Mouse (Mus musculus) thymus, postnatal 25 days (tissue): ENCODE data around the gene Zfp444.
A peak's percentile ranks its signal among the peaks of the same experiment; 100 is the strongest.
"Not testable (repeated sequence)": the region's sequence is repeated elsewhere in the genome, so short reads cannot be mapped to it uniquely, and the experiment has no call there.

ENCODE experiments used
- DNase-seq: peaks from one replicate; pipeline ENCODE4 v3.0.0; 2022

The Zfp444 gene

DNA sequence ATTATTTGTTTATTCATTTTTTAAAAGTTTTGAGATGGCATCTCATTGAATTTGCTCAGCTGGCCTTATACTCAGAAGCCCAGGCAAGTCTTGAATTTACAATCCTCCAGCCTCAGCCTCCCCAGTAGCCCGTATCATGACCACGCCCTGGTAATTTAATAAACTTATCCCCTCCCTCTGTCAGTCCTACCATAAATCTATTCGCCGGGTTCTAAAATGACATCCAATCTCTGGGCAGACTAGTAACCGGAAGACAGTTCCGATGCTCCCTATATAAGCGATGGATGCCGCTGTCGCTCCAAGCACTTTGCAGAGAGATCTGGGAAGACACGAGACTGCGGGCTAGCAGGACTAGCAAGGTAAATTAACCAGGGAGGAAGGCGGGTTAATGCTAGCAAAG lies 50.0 kb downstream of the Zfp444 start, which contains the start of gene Zscan5b:
Gene Zscan5b (plus strand): TSS at position 301 of the 400 bp plus-strand sequence.
- no peak for DNase-seq

DNA sequence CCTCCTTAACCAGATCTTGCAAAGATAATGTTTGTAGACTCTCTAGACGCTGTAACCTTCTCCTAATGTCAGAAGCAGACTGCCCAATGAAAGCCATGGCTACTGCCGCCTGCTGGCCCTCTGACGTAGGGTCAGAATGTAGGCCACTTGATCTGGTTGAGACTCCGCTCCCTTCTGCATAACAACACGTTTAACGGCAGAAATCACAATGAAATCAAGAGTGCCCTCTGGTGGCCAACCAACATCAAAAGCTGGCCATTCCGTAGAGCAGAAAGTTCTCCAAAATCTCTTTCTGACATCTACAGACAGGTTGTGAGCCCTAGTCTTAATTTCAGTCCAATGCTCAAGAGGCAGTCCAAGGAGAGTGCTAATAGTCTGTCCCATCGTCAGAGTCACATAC lies 56.5 kb downstream of the Zfp444 start:
- not testable (repeated sequence) for DNase-seq

DNA sequence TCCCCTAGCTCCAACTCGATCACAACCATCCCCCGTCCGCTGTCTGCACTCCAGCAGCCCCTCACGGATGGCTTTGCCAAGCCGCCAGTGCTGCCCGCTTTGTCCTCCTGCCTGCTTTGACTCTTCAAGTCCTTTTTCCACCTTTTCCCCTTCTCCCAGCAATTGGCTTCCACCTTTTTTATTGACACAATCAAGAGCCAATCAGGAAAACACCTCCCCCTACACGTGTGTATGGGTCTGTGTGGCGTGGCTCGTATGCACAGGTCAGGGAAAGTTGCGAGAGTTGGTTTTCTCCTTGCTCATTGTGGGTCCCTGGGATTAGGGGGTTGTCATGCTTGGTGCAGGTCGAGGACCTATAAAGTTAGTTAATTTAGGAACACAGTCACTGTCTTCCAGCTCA lies 67.8 kb downstream of the Zfp444 start:
- DNase-seq: no peak

GRCm38 (mm10) chr7:6240841-6241425 lies 68.9 kb downstream of the Zfp444 start:
- peak; percentile 33 for DNase-seq
